Mouse (Mus musculus) urinary bladder, adult 18-20 months (tissue): ENCODE data around the gene Serpinb9d.
"Not testable (repeated sequence)": the region's sequence is repeated elsewhere in the genome, so short reads cannot be mapped to it uniquely, and the experiment has no call there.

Experiments used
- DNase-seq, 2 experiments: peaks; one replicate each; pipeline ENCODE4 v3.0.0; 2022; ENCODE audit warnings: low spot score in 2 of 2, mixed read lengths in 2 of 2

Serpinb9d gene

DNA sequence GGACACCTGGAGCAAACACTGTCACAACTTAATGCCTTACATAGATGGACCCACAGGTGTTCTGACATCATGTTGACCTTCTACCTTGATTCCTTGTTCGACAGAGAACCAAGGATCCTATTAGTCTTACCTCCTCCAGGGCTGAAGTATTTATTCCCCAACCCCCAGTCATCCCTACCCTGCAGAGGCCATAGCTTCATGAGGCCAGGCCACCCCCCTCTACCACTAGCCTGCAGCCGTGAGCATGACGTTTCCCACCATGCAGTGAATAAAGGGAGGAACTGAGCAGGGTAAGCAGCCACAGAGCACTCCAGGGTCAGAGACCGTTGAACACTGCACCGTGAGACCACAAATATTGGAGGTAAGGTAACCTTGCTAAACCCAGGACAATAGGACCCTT is at the start of gene Serpinb9d:
TSS of gene Serpinb9d (plus strand) at position 301 of the 400 bp plus-strand sequence.
- DNase-seq, result no peak

DNA sequence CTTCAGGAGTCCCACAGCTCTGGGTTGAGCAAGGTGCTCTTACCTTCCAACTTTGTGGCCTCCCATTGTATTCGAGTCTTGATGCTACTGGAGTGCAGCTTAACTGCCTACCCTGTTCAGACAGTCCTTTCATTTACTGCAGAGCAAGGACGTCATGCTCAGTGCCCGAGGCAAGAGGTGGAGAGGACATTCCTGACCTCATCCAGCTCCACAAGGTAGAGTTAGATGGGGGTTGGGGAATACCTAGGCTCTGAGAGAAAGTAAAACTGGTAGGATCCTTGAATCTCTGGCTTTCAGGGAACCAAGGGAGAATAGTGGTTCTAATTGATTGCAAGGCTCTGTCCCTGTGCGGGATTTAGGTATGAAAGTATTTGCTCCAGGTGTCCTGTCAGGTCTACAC is 33.1 kb upstream of the Serpinb9d start, which contains the start of gene Serpinb9c:
TSS of gene Serpinb9c (minus strand) at position 101 of the 400 bp plus-strand sequence.
- DNase-seq, result no peak

- not testable (repeated sequence) for DNase-seq
Measured at GRCm38 (mm10) chr13:33190486-33190885, 2.3 kb upstream of the Serpinb9d start.

DNA sequence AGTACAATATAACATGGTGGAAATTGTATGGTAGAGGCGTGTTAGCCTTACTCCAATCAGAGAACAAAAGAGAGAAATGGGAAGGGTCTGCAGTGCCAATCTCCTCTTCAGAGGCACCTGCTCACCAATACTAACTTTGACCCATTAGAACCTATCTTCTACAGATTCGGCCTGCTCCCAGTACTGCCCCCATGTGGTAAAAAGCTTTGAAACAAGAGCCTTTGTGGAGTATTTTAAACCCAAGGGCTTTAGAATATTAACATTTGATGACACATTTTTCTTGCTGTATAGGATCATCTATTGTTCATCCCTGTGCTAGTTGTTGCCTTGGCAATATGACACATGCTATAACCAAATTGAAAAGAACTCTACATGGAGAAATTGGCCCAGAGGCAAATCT is 7.0 kb downstream of the Serpinb9d start:
- DNase-seq, result no peak

DNA sequence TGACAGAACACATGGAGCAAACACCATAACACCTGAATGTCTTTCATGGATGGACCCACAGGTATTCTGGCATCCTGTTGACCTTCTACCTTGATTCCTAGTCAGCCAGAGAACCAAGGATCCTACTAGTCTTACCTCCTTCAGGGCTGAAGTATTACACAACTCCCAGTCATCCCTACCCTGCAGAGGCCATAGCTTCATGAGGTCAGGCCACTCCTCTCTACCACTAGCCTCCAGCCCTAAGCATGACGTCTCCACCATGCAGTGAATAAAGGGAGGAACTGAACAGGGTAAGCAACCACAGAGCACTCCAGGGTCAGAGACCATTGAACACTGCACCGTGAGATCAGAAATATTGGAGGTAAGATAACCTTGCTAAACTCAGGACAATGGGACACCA is 56.6 kb downstream of the Serpinb9d start, which contains the start of gene Serpinb9e:
TSS of gene Serpinb9e (plus strand) at position 301 of the 400 bp plus-strand sequence.
- DNase-seq, result not testable (repeated sequence)
